Comparison of ENCODE assay signal across 20 mouse cellular contexts in the genomic region with DNA sequence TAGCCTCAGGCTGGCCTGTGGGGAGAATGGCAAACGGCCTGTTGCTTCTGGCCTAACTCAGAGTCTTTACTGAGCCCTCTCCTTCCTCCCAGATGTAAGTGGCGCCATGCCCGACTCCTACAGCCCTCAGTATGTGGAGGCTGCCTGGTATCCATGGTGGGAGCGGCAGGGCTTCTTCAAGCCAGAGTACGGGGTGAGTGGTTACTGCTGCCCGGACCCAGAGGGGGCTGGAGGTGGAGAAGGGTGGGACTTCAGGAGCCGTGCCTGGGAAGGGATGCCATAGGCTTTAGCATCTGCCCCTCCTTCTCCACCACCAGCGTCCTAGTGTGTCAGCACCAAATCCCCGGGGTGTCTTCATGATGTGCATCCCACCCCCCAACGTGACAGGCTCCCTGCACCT. TPM values are rescaled to one million over a fixed set of nuclear protein-coding genes. Genes with fewer than 3 reads are reported as not detected.
DNase-seq lines count a peak whose midpoint lies in the region; ATAC-seq and TF ChIP-seq lines count a peak whose summit lies in the region.
"Had no signal": no experiment of that assay in that cellular context is flagged by ENCODE, and none has a peak within 500 bp of the region (broad histone marks: within the 10 kb centered on the region; RNA-seq: fewer than 3 reads in every experiment).

No protein-coding gene starts in this region.

- H3K27ac ChIP-seq in heart, embryonic 12.5 days (ENCODE audit: poor library complexity, severe bottlenecking) = no peak overlapping the region
- H3K27ac ChIP-seq in heart, embryonic 11.5 days (ENCODE audit: low read depth, low read length) = no peak overlapping the region
- peak overlapping the region; percentile 61; the same call in 1 of the 2 replicates for H3K27ac ChIP-seq in liver, embryonic 12.5 days
- no peak overlapping the region for H3K27ac ChIP-seq in liver, postnatal 0 days (ENCODE audit: low read depth)
- no peak overlapping the region for H3K27ac ChIP-seq in embryonic facial prominence, embryonic 10.5 days (replicated peaks)
- H3K27ac ChIP-seq: forebrain, embryonic 10.5 days; heart, embryonic 10.5 days; hindbrain, embryonic 15.5 days; liver, embryonic 14.5 days had no signal

- H3K4me1 ChIP-seq in heart, embryonic 12.5 days (replicated peaks) = peaks cover 17% of the 10 kb centered on the region
- H3K4me1 ChIP-seq in heart, embryonic 11.5 days (ENCODE audit: control insufficient read depth, insufficient read depth, low read length) = peaks cover 15% of the 10 kb centered on the region
- H3K4me1 ChIP-seq in liver, embryonic 12.5 days = peaks cover 33% of the 10 kb centered on the region
- peaks cover 18% of the 10 kb centered on the region for H3K4me1 ChIP-seq in liver, postnatal 0 days (ENCODE audit: insufficient read depth)
- H3K4me1 ChIP-seq in E14TG2a.4 (replicated peaks; ENCODE audit: low read depth, low read length) = peaks cover 49% of the 10 kb centered on the region
- H3K4me1 ChIP-seq in embryonic facial prominence, embryonic 10.5 days = peaks cover 28% of the 10 kb centered on the region

- no peak for TF ChIP-seq CTCF in liver, postnatal 0 days (IDR thresholded peaks at IDR 0.05; ENCODE audit: low read depth)
- TF ChIP-seq CTCF in E14TG2a.4 (conservative IDR thresholded peaks at IDR 0.05; ENCODE audit: low read length) = no peak

- ATAC-seq in heart, embryonic 12.5 days (ENCODE audit: insufficient number of reproducible peaks, low FRiP score) = no peak
- no peak for ATAC-seq in heart, embryonic 11.5 days (replicated peaks; ENCODE audit: insufficient number of reproducible peaks, low FRiP score, low TSS enrichment)
- no peak for ATAC-seq in liver, embryonic 12.5 days
- no peak for ATAC-seq in liver, postnatal 0 days

- H3K9me3 ChIP-seq in heart, embryonic 12.5 days (replicated peaks) = no peaks in the 10 kb centered on the region
- H3K9me3 ChIP-seq in heart, embryonic 11.5 days (replicated peaks; ENCODE audit: control insufficient read depth, low read length) = no peaks in the 10 kb centered on the region
- no peaks in the 10 kb centered on the region for H3K9me3 ChIP-seq in liver, embryonic 12.5 days (replicated peaks)
- no peaks in the 10 kb centered on the region for H3K9me3 ChIP-seq in liver, postnatal 0 days (ENCODE audit: low read length)
- H3K9me3 ChIP-seq in E14TG2a.4 (ENCODE audit: low read length) = no peaks in the 10 kb centered on the region
- no peaks in the 10 kb centered on the region for H3K9me3 ChIP-seq in embryonic facial prominence, embryonic 10.5 days
- H3K9me3 ChIP-seq: heart, embryonic 10.5 days; hindbrain, embryonic 15.5 days had no signal

- 0 out of 2 replicates have a peak overlapping the region, but pooled peaks have one; percentile 0 for H3K4me3 ChIP-seq in heart, embryonic 12.5 days
- no peak overlapping the region for H3K4me3 ChIP-seq in heart, embryonic 11.5 days (ENCODE audit: low read depth, low read length)
- no peak overlapping the region for H3K4me3 ChIP-seq in liver, embryonic 12.5 days
- H3K4me3 ChIP-seq in liver, postnatal 0 days (ENCODE audit: low read depth, low read length) = no peak overlapping the region
- H3K4me3 ChIP-seq in E14TG2a.4 (replicated peaks; ENCODE audit: low read length) = peak overlapping the region; percentile 35; the same call in 1 of the 2 replicates
- peak overlapping the region; percentile 14; the same call in 1 of the 2 replicates for H3K4me3 ChIP-seq in embryonic facial prominence, embryonic 10.5 days
- H3K4me3 ChIP-seq: forebrain, embryonic 10.5 days; heart, embryonic 10.5 days; hindbrain, embryonic 15.5 days had no signal

- H3K36me3 ChIP-seq in heart, embryonic 12.5 days = peaks cover 59% of the 10 kb centered on the region
- H3K36me3 ChIP-seq in heart, embryonic 11.5 days (ENCODE audit: control insufficient read depth, insufficient read depth, low read length) = peaks cover 29% of the 10 kb centered on the region
- peaks cover 70% of the 10 kb centered on the region for H3K36me3 ChIP-seq in liver, embryonic 12.5 days
- H3K36me3 ChIP-seq in liver, postnatal 0 days (replicated peaks; ENCODE audit: insufficient read depth, low read length) = peaks cover 55% of the 10 kb centered on the region
- peaks cover 79% of the 10 kb centered on the region for H3K36me3 ChIP-seq in E14TG2a.4 (ENCODE audit: insufficient read depth, low read length)
- H3K36me3 ChIP-seq in embryonic facial prominence, embryonic 10.5 days (replicated peaks) = peaks cover 73% of the 10 kb centered on the region

- no peak overlapping the region for H3K4me2 ChIP-seq in heart, embryonic 12.5 days
- H3K4me2 ChIP-seq in heart, embryonic 11.5 days = no peak overlapping the region
- 0 out of 2 replicates have a peak overlapping the region, but pooled peaks have one; percentile 99 for H3K4me2 ChIP-seq in liver, embryonic 12.5 days
- no peak overlapping the region for H3K4me2 ChIP-seq in liver, postnatal 0 days (ENCODE audit: low read depth, low read length)
- H3K4me2 ChIP-seq: hindbrain, embryonic 15.5 days; midbrain, embryonic 11.5 days had no signal

- WGBS in heart, embryonic 12.5 days = 91% methylated on average over 10 of the region's 10 CpGs
- WGBS in heart, embryonic 11.5 days (ENCODE audit: insufficient replicate concordance) = 95% methylated on average over 10 of the region's 10 CpGs
- WGBS in liver, embryonic 12.5 days (ENCODE audit: insufficient replicate concordance) = 88% methylated on average over 10 of the region's 10 CpGs
- 88% methylated on average over 10 of the region's 10 CpGs for WGBS in liver, postnatal 0 days (ENCODE audit: insufficient replicate concordance)
- 93% methylated on average over 10 of the region's 10 CpGs for WGBS in embryonic facial prominence, embryonic 10.5 days

- no peak for DNase-seq in liver, postnatal 0 days
- no peak for DNase-seq in embryonic facial prominence, embryonic 10.5 days (ENCODE audit: low spot score)
- DNase-seq in right cerebral cortex, postnatal 36 days (ENCODE audit: low spot score in 2 of 2) = no peak
- DNase-seq: adrenal gland, postnatal 14 days; cerebellum, adult 2 months; heart, postnatal 10 days; kidney, adult 9 months; kidney, postnatal 14 days; left cerebral cortex, postnatal 4 days; lung, postnatal 4 days; thymus, postnatal 14 days had no signal

- H3K27me3 ChIP-seq in heart, embryonic 12.5 days (replicated peaks) = no peaks in the 10 kb centered on the region
- H3K27me3 ChIP-seq in heart, embryonic 11.5 days (ENCODE audit: control insufficient read depth, insufficient read depth, low read length) = no peaks in the 10 kb centered on the region
- H3K27me3 ChIP-seq in liver, embryonic 12.5 days (replicated peaks) = no peaks in the 10 kb centered on the region
- H3K27me3 ChIP-seq in liver, postnatal 0 days (ENCODE audit: insufficient read depth, low read length) = no peaks in the 10 kb centered on the region
- H3K27me3 ChIP-seq in E14TG2a.4 (ENCODE audit: insufficient read depth, low read length) = no peaks in the 10 kb centered on the region
- H3K27me3 ChIP-seq in embryonic facial prominence, embryonic 10.5 days (replicated peaks; ENCODE audit: low read depth, poor library complexity, severe bottlenecking) = no peaks in the 10 kb centered on the region
- H3K27me3 ChIP-seq: hindbrain, embryonic 15.5 days had no signal

- TF ChIP-seq EP300 in liver, postnatal 0 days (IDR thresholded peaks at IDR 0.05; ENCODE audit: low read depth) = no peak

- no peak overlapping the region for H3K9ac ChIP-seq in heart, embryonic 12.5 days
- H3K9ac ChIP-seq in heart, embryonic 11.5 days (ENCODE audit: low read depth, low read length) = no peak overlapping the region
- 0 out of 2 replicates have a peak overlapping the region, but pooled peaks have one; percentile 13 for H3K9ac ChIP-seq in liver, embryonic 12.5 days
- H3K9ac ChIP-seq in liver, postnatal 0 days (replicated peaks) = no peak overlapping the region
- H3K9ac ChIP-seq: hindbrain, embryonic 15.5 days; liver, embryonic 14.5 days had no signal

RNA-seq across cellular contexts. Expression of a gene that starts 4.4 kb away (rescaled TPM):
- polyA plus RNA-seq in heart, embryonic 12.5 days (2016; fragmentation: Nextera tagmentation; extraction: Ambion mirVana) = 82.6 TPM in 2 replicates
- 55.7 and 59.7 TPM in 2 replicates for polyA plus RNA-seq in heart, embryonic 11.5 days (2014; fragmentation: Nextera tagmentation; extraction: Ambion mirVana)
- 208 and 211 TPM in 2 replicates for polyA plus RNA-seq in liver, embryonic 12.5 days (2016; fragmentation: Nextera tagmentation; extraction: Ambion mirVana)
- 38.0 and 43.8 TPM in 2 replicates for polyA plus RNA-seq in liver, postnatal 0 days (2015; fragmentation: Nextera tagmentation; extraction: Ambion mirVana)
- 197 and 223 TPM in 2 replicates for polyA plus RNA-seq in embryonic facial prominence, embryonic 10.5 days (2016; fragmentation: Nextera tagmentation; extraction: Ambion mirVana)

RNA-seq across cellular contexts. Expression of a gene that starts 11.2 kb away (rescaled TPM):
- polyA plus RNA-seq in heart, embryonic 12.5 days (2016; fragmentation: Nextera tagmentation; extraction: Ambion mirVana) = 0.32 and 0.37 TPM in 2 replicates
- 0.20 and 0.27 TPM in 2 replicates for polyA plus RNA-seq in heart, embryonic 11.5 days (2014; fragmentation: Nextera tagmentation; extraction: Ambion mirVana)
- 0.10 and 0.15 TPM in 2 replicates for polyA plus RNA-seq in liver, embryonic 12.5 days (2016; fragmentation: Nextera tagmentation; extraction: Ambion mirVana)
- polyA plus RNA-seq in liver, postnatal 0 days (2015; fragmentation: Nextera tagmentation; extraction: Ambion mirVana) = 0.09 and 0.12 TPM in 2 replicates
- 0.18 and 0.21 TPM in 2 replicates for polyA plus RNA-seq in embryonic facial prominence, embryonic 10.5 days (2016; fragmentation: Nextera tagmentation; extraction: Ambion mirVana)

RNA-seq across cellular contexts. Expression of a gene that starts 22.7 kb away (rescaled TPM):
- 2.4 and 2.6 TPM in 2 replicates for polyA plus RNA-seq in heart, embryonic 12.5 days (2016; fragmentation: Nextera tagmentation; extraction: Ambion mirVana)
- polyA plus RNA-seq in heart, embryonic 11.5 days (2014; fragmentation: Nextera tagmentation; extraction: Ambion mirVana) = 1.8 and 2.1 TPM in 2 replicates
- 2.8 and 3.4 TPM in 2 replicates for polyA plus RNA-seq in liver, embryonic 12.5 days (2016; fragmentation: Nextera tagmentation; extraction: Ambion mirVana)
- polyA plus RNA-seq in liver, postnatal 0 days (2015; fragmentation: Nextera tagmentation; extraction: Ambion mirVana) = 3.3 and 4.1 TPM in 2 replicates
- polyA plus RNA-seq in embryonic facial prominence, embryonic 10.5 days (2016; fragmentation: Nextera tagmentation; extraction: Ambion mirVana) = 4.2 and 5.6 TPM in 2 replicates

RNA-seq across cellular contexts. Expression of a gene that starts 23.5 kb away (rescaled TPM):
- polyA plus RNA-seq in heart, embryonic 12.5 days (2016; fragmentation: Nextera tagmentation; extraction: Ambion mirVana) = 143 and 145 TPM in 2 replicates
- 162 and 169 TPM in 2 replicates for polyA plus RNA-seq in heart, embryonic 11.5 days (2014; fragmentation: Nextera tagmentation; extraction: Ambion mirVana)
- polyA plus RNA-seq in liver, embryonic 12.5 days (2016; fragmentation: Nextera tagmentation; extraction: Ambion mirVana) = 202 and 215 TPM in 2 replicates
- 69.8 and 76.7 TPM in 2 replicates for polyA plus RNA-seq in liver, postnatal 0 days (2015; fragmentation: Nextera tagmentation; extraction: Ambion mirVana)
- 339 and 361 TPM in 2 replicates for polyA plus RNA-seq in embryonic facial prominence, embryonic 10.5 days (2016; fragmentation: Nextera tagmentation; extraction: Ambion mirVana)

RNA-seq across cellular contexts. Expression of a gene that starts 32.7 kb away (rescaled TPM):
- 2.9 and 3.1 TPM in 2 replicates for polyA plus RNA-seq in heart, embryonic 12.5 days (2016; fragmentation: Nextera tagmentation; extraction: Ambion mirVana)
- polyA plus RNA-seq in heart, embryonic 11.5 days (2014; fragmentation: Nextera tagmentation; extraction: Ambion mirVana) = 1.7 and 4.0 TPM in 2 replicates
- polyA plus RNA-seq in liver, embryonic 12.5 days (2016; fragmentation: Nextera tagmentation; extraction: Ambion mirVana) = 0.38 and 0.49 TPM in 2 replicates
- 0.18 TPM in 1 of 2 replicates, not detected in the other for polyA plus RNA-seq in liver, postnatal 0 days (2015; fragmentation: Nextera tagmentation; extraction: Ambion mirVana)
- 1.1 TPM in 2 replicates for polyA plus RNA-seq in embryonic facial prominence, embryonic 10.5 days (2016; fragmentation: Nextera tagmentation; extraction: Ambion mirVana)

Comparison
In these comparisons a context has a peak if more than half of its experiments do, and no peak if none do; other contexts are left out.
1. H3K4me3 ChIP-seq: peak in heart, embryonic 12.5 days (single experiment), E14TG2a.4 (single experiment) and embryonic facial prominence, embryonic 10.5 days (single experiment); none in heart, embryonic 11.5 days (single experiment), liver, embryonic 12.5 days (single experiment) and liver, postnatal 0 days (single experiment).